Mouse (Mus musculus): ENCODE data around the gene Arhgef18.

Arhgef18 gene

GRCm38 (mm10) chr8:3397597-3397996 is 4.8 kb downstream of the Arhgef18 start:
- DNase-seq: no peak

GRCm38 (mm10) chr8:3400509-3400908 is 7.7 kb downstream of the Arhgef18 start:
- no peak for DNase-seq

- no peak for DNase-seq
Measured at GRCm38 (mm10) chr8:3407417-3407816, 14.6 kb downstream of the Arhgef18 start.

GRCm38 (mm10) chr8:3411085-3411484 is 18.3 kb downstream of the Arhgef18 start:
- DNase-seq: no peak

GRCm38 (mm10) chr8:3411901-3412301 is 19.1 kb downstream of the Arhgef18 start:
- no peak for DNase-seq

- DNase-seq: no peak
Measured at GRCm38 (mm10) chr8:3412816-3413215, 20.0 kb downstream of the Arhgef18 start.

- no peak for DNase-seq
Measured at GRCm38 (mm10) chr8:3414639-3415190, 21.9 kb downstream of the Arhgef18 start.

- DNase-seq: no peak
Measured at GRCm38 (mm10) chr8:3415259-3415658, 22.5 kb downstream of the Arhgef18 start.

- no peak for DNase-seq
Measured at GRCm38 (mm10) chr8:3415661-3416060, 22.9 kb downstream of the Arhgef18 start.

- no peak for DNase-seq
Measured at GRCm38 (mm10) chr8:3416846-3417245, 24.0 kb downstream of the Arhgef18 start.

- no peak for DNase-seq
Measured at GRCm38 (mm10) chr8:3417455-3417854, 24.6 kb downstream of the Arhgef18 start.

- no peak for DNase-seq
Measured at GRCm38 (mm10) chr8:3418101-3418500, 25.3 kb downstream of the Arhgef18 start.

- no peak for DNase-seq
Measured at GRCm38 (mm10) chr8:3420105-3420706, 27.4 kb downstream of the Arhgef18 start.

- DNase-seq: no peak
Measured at GRCm38 (mm10) chr8:3421507-3421906, 28.7 kb downstream of the Arhgef18 start.

GRCm38 (mm10) chr8:3425217-3425616 is 32.4 kb downstream of the Arhgef18 start:
- DNase-seq: no peak

GRCm38 (mm10) chr8:3426211-3426610 is 33.4 kb downstream of the Arhgef18 start:
- no peak for DNase-seq

- DNase-seq: no peak
Measured at GRCm38 (mm10) chr8:3428426-3428825, 35.6 kb downstream of the Arhgef18 start.

GRCm38 (mm10) chr8:3429966-3430365 is 37.2 kb downstream of the Arhgef18 start:
- no peak for DNase-seq

- DNase-seq: no peak
Measured at GRCm38 (mm10) chr8:3431113-3431512, 38.3 kb downstream of the Arhgef18 start.

- no peak for DNase-seq
Measured at GRCm38 (mm10) chr8:3436492-3436891, 43.7 kb downstream of the Arhgef18 start.

GRCm38 (mm10) chr8:3439510-3439909 is 46.7 kb downstream of the Arhgef18 start:
- DNase-seq: no peak

GRCm38 (mm10) chr8:3449226-3449625 is 56.4 kb downstream of the Arhgef18 start:
- no peak for DNase-seq

GRCm38 (mm10) chr8:3450670-3451069 is 57.9 kb downstream of the Arhgef18 start:
- no peak for DNase-seq

- DNase-seq: no peak
Measured at GRCm38 (mm10) chr8:3451992-3452391, 59.2 kb downstream of the Arhgef18 start.

- no peak for DNase-seq
Measured at GRCm38 (mm10) chr8:3463248-3463647, 70.4 kb downstream of the Arhgef18 start.

Measured in layer of hippocampus, adult 9-11 months (tissue).